Mouse (Mus musculus): Measurements from ENCODE around the gene Rhbdd1.
A peak's percentile ranks its signal among the peaks of the same experiment; 100 is the strongest.

DNA sequence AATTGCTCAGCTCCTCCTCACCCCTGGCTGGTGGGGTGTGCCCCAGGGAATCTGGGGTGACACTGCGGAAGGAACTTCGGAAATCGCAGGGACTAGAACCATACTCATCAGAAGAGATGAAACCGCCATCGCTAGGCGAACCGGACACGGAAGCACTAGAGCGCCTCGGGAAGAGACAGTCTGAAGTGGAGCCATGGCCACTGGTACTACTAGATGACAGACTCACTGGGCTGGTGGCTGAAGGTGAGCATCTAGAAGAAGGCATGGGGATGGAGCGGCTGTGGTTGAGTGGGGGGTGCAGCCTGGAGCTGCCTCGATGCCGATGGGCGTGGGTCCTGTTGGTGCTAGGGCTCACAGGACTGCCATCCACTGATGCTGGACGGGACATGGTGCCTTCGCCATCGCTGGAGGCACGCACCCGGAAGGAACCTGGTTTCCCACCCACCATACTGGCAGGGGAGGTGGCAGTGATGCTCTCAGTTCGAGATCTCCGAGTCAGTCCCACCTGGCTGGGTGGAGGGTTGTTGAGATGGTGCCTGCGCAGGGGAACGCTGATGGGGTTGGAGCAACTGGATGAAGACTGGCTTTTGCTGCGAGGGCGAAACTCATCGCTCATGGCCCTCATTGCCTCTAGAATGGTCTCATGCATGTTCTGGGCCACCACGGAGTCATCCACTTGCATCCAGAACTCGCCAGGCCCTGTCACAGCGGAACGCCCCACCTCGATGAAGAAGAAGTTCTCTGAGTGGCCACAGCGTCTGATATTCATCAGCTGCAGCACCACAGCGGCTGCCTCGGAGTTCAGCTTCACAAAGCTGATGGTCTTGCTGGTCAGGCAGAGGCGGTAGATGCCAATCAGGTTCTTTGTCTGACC is 26.9 kb upstream of the Rhbdd1 start:
- TF ChIP-seq EP300 (IDR thresholded peaks at IDR 0.05; ENCODE audit: low read depth), result no peak
- TF ChIP-seq CTCF (IDR thresholded peaks at IDR 0.05; ENCODE audit: low read depth), result 0 out of 2 replicates have a peak, but pooled peaks have one; percentile 5
